Mouse (Mus musculus) ovary, adult 18-20 months (tissue): ENCODE data around the gene Celf5.

Experiments
- DNase-seq: peaks from one replicate; pipeline ENCODE4 v3.0.0; 2022; ENCODE audit warnings: low spot score, mixed read lengths

Celf5 gene

GRCm38 (mm10) chr10:81497401-81498270, 15.1 kb upstream of the Celf5 start:
- no peak for DNase-seq

- no peak for DNase-seq
These were observed 14.5 kb upstream of the Celf5 start for GRCm38 (mm10) chr10:81496969-81497368.

GRCm38 (mm10) chr10:81496264-81496901, 13.9 kb upstream of the Celf5 start, which contains the start of gene Ncln:
TSS of gene Ncln (minus strand) at chr10:81496392.
- DNase-seq, result peak; percentile 96

- no peak for DNase-seq
These were observed 13.2 kb upstream of the Celf5 start for GRCm38 (mm10) chr10:81495616-81496263.

GRCm38 (mm10) chr10:81495151-81495550, 12.6 kb upstream of the Celf5 start:
- DNase-seq, result no peak

- DNase-seq, result no peak
These were observed 11.9 kb upstream of the Celf5 start for GRCm38 (mm10) chr10:81494260-81495041.

GRCm38 (mm10) chr10:81493601-81494220, 11.2 kb upstream of the Celf5 start:
- DNase-seq, result no peak

- no peak for DNase-seq
These were observed 10.2 kb upstream of the Celf5 start for GRCm38 (mm10) chr10:81492606-81493240.

- no peak for DNase-seq
These were observed 8.5 kb upstream of the Celf5 start for GRCm38 (mm10) chr10:81491018-81491417.

GRCm38 (mm10) chr10:81489941-81490340, 7.4 kb upstream of the Celf5 start:
- no peak for DNase-seq

- no peak for DNase-seq
These were observed 5.6 kb upstream of the Celf5 start for GRCm38 (mm10) chr10:81488081-81488480.

GRCm38 (mm10) chr10:81486496-81486895, 4.0 kb upstream of the Celf5 start:
- no peak for DNase-seq

GRCm38 (mm10) chr10:81485479-81486018, 3.0 kb upstream of the Celf5 start:
- DNase-seq, result no peak

GRCm38 (mm10) chr10:81485060-81485449, 2.5 kb upstream of the Celf5 start:
- no peak for DNase-seq

- DNase-seq, result no peak
These were observed 2.0 kb upstream of the Celf5 start for GRCm38 (mm10) chr10:81484441-81485059.

- DNase-seq, result no peak
These were observed 1.5 kb upstream of the Celf5 start for GRCm38 (mm10) chr10:81483983-81484382.

- no peak for DNase-seq
These were observed 640 bp downstream of the Celf5 start for GRCm38 (mm10) chr10:81481605-81482532.

- no peak for DNase-seq
These were observed 8.0 kb downstream of the Celf5 start for GRCm38 (mm10) chr10:81474461-81474860.

- no peak for DNase-seq
These were observed 9.5 kb downstream of the Celf5 start for GRCm38 (mm10) chr10:81473003-81473451.
